Comparison of ENCODE assay signal across 17 mouse cellular contexts in the genomic region with DNA sequence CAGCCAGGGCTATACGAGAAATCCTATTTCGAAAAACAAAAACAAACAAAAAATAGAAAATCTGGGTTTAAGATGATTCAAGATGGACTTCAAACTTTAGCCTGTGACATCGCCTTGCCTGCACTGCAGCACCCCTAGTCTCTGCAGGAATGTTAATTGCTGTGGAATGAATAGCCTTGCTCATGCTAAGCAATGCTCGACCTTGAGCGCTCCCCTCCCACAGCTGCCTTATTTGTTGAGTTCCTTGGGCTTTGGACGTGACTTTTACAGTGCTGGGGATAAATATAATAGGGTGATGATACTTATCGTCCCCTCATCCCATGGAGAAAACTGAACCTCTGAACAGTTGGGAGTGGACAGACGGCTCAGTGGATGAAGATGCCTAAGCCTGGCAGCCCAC. TPM values are rescaled to one million over a fixed set of nuclear protein-coding genes. Genes with fewer than 3 reads are reported as not detected.
DNase-seq lines count a peak whose midpoint lies in the region; ATAC-seq lines count a peak whose summit lies in the region.
"Had no signal": no experiment of that assay in that cellular context is flagged by ENCODE, and none has a peak within 500 bp of the region (broad histone marks: within the 10 kb centered on the region; RNA-seq: fewer than 3 reads in every experiment).

No protein-coding gene starts in this region.

- H3K9ac ChIP-seq in heart, embryonic 14.5 days (ENCODE audit: low read length): no peak overlapping the region
- H3K9ac ChIP-seq in kidney, embryonic 15.5 days: no peak overlapping the region
- no peak overlapping the region for H3K9ac ChIP-seq in intestine, embryonic 14.5 days (ENCODE audit: low read length)
- H3K9ac ChIP-seq: liver, embryonic 14.5 days; lung, embryonic 15.5 days; neural tube, embryonic 12.5 days had no signal

- H3K4me3 ChIP-seq in heart, embryonic 14.5 days (ENCODE audit: control insufficient read depth in 1 of 2, insufficient read depth in 1 of 2, low read depth in 1 of 2, low read length in 2 of 2): no peak overlapping the region
- no peak overlapping the region for H3K4me3 ChIP-seq in kidney, embryonic 15.5 days (replicated peaks)
- no peak overlapping the region for H3K4me3 ChIP-seq in intestine, embryonic 14.5 days (ENCODE audit: low read depth, low read length)
- H3K4me3 ChIP-seq: forebrain, embryonic 10.5 days; lung, embryonic 15.5 days; neural tube, embryonic 12.5 days had no signal

- WGBS in heart, embryonic 14.5 days: 63% methylated on average over 8 of the region's 8 CpGs
- WGBS in kidney, embryonic 15.5 days: 82% methylated on average over 8 of the region's 8 CpGs
- 77% methylated on average over 8 of the region's 8 CpGs for WGBS in intestine, embryonic 14.5 days

- H3K36me3 ChIP-seq in heart, embryonic 14.5 days (ENCODE audit: control insufficient read depth, insufficient read depth, low read length): peaks cover 89% of the 10 kb centered on the region
- H3K36me3 ChIP-seq in kidney, embryonic 15.5 days: peaks cover 88% of the 10 kb centered on the region
- H3K36me3 ChIP-seq in intestine, embryonic 14.5 days (ENCODE audit: control insufficient read depth, insufficient read depth, low read length): peaks cover 79% of the 10 kb centered on the region

- H3K27me3 ChIP-seq in heart, embryonic 14.5 days (ENCODE audit: control insufficient read depth, insufficient read depth, low read length): no peaks in the 10 kb centered on the region
- H3K27me3 ChIP-seq in kidney, embryonic 15.5 days: no peaks in the 10 kb centered on the region
- no peaks in the 10 kb centered on the region for H3K27me3 ChIP-seq in intestine, embryonic 14.5 days (replicated peaks; ENCODE audit: control insufficient read depth, insufficient read depth, low read length)
- H3K27me3 ChIP-seq: lung, embryonic 15.5 days; neural tube, embryonic 12.5 days; Patski had no signal

- no peak overlapping the region for H3K4me2 ChIP-seq in heart, embryonic 14.5 days (ENCODE audit: low read length)
- H3K4me2 ChIP-seq in kidney, embryonic 15.5 days: no peak overlapping the region
- no peak overlapping the region for H3K4me2 ChIP-seq in intestine, embryonic 14.5 days (ENCODE audit: low read length)
- H3K4me2 ChIP-seq: lung, embryonic 15.5 days; midbrain, embryonic 11.5 days; neural tube, embryonic 12.5 days had no signal

- no peak for ATAC-seq in heart, embryonic 14.5 days (ENCODE audit: insufficient number of reproducible peaks, insufficient read depth, low FRiP score, low read depth)
- no peak for ATAC-seq in kidney, embryonic 15.5 days (replicated peaks; ENCODE audit: low FRiP score)
- ATAC-seq in intestine, embryonic 14.5 days (replicated peaks; ENCODE audit: low FRiP score, low TSS enrichment, low read depth): 0 out of 2 replicates have a peak, but pooled peaks have one; percentile 18
- ATAC-seq: hindbrain, embryonic 16.5 days; Patski had no signal

- no peaks in the 10 kb centered on the region for H3K9me3 ChIP-seq in heart, embryonic 14.5 days (ENCODE audit: control insufficient read depth, low read length)
- no peaks in the 10 kb centered on the region for H3K9me3 ChIP-seq in kidney, embryonic 15.5 days (replicated peaks)
- no peaks in the 10 kb centered on the region for H3K9me3 ChIP-seq in intestine, embryonic 14.5 days (ENCODE audit: control insufficient read depth, low read length)
- H3K9me3 ChIP-seq: forebrain, embryonic 10.5 days; lung, embryonic 15.5 days; neural tube, embryonic 12.5 days had no signal

- no peak for DNase-seq in heart, adult 18-20 months
- DNase-seq in kidney, adult 9 months: peak; percentile 58
- no peak for DNase-seq in intestine, embryonic 14.5 days (ENCODE audit: low spot score)
- DNase-seq in kidney, postnatal 36 days: peak; percentile 41 to 63
- DNase-seq in lung, postnatal 36 days: no peak
- DNase-seq: cerebellum, adult 8-10 months; thymus, postnatal 36 days had no signal

- peaks cover 0 to 3% of the 10 kb centered on the region in 2 experiments; a peak in 1 of 4 replicates for H3K4me1 ChIP-seq in heart, embryonic 14.5 days (ENCODE audit: control insufficient read depth in 2 of 2, insufficient read depth in 2 of 2, low read length in 2 of 2)
- H3K4me1 ChIP-seq in kidney, embryonic 15.5 days: no peaks in the 10 kb centered on the region; the same call in 1 of the 2 replicates
- no peaks in the 10 kb centered on the region for H3K4me1 ChIP-seq in intestine, embryonic 14.5 days (replicated peaks; ENCODE audit: control insufficient read depth, insufficient read depth, low read length)
- H3K4me1 ChIP-seq: forebrain, embryonic 10.5 days; lung, embryonic 15.5 days; neural tube, embryonic 12.5 days had no signal

- H3K27ac ChIP-seq in heart, embryonic 14.5 days (replicated peaks in 1 of 2; ENCODE audit: control insufficient read depth in 1 of 2, insufficient read depth in 1 of 2, low read depth in 2 of 2, low read length in 2 of 2): peak overlapping the region; percentile 43 to 52; a peak in 3 of 4 replicates
- no peak overlapping the region for H3K27ac ChIP-seq in kidney, embryonic 15.5 days
- H3K27ac ChIP-seq in intestine, embryonic 14.5 days (ENCODE audit: low read depth): no peak overlapping the region
- H3K27ac ChIP-seq: forebrain, embryonic 10.5 days; liver, embryonic 14.5 days; lung, embryonic 15.5 days; neural tube, embryonic 12.5 days had no signal

RNA-seq across cellular contexts. Expression of gene Rab42, which starts 12.5 kb away (rescaled TPM):
- 1.2 and 1.4 TPM in 2 replicates for polyA plus RNA-seq in heart, embryonic 14.5 days (2014; fragmentation: Nextera tagmentation; extraction: Ambion mirVana)
- total RNA-seq in heart, adult 18-20 months (2021): 1 to 10 TPM in 1 of 2 experiments, under 1 TPM in 1; 0.84 to 1.2 TPM
- polyA plus RNA-seq in kidney, embryonic 15.5 days (2015; fragmentation: Nextera tagmentation; extraction: Ambion mirVana): 3.3 and 3.5 TPM in 2 replicates
- polyA plus RNA-seq in intestine, embryonic 14.5 days (2014; fragmentation: Nextera tagmentation; extraction: Ambion mirVana): 1.6 and 1.7 TPM in 2 replicates
- total RNA-seq: hematopoietic stem cell, adult 5-6 weeks had no signal
- polyA plus RNA-seq: Patski had no signal

RNA-seq across cellular contexts. Expression of gene Trnau1ap, which starts 13.6 kb away (rescaled TPM):
- polyA plus RNA-seq in heart, embryonic 14.5 days (2014; fragmentation: Nextera tagmentation; extraction: Ambion mirVana): 74.0 and 80.6 TPM in 2 replicates
- total RNA-seq in heart, adult 18-20 months (2021): 10 to 100 TPM; 20.3 to 22.3 TPM
- polyA plus RNA-seq in kidney, embryonic 15.5 days (2015; fragmentation: Nextera tagmentation; extraction: Ambion mirVana): 73.6 and 80.5 TPM in 2 replicates
- polyA plus RNA-seq in intestine, embryonic 14.5 days (2014; fragmentation: Nextera tagmentation; extraction: Ambion mirVana): 72.8 and 75.4 TPM in 2 replicates

RNA-seq across cellular contexts. Expression of gene Rcc1, which starts 37.7 kb away (rescaled TPM):
- polyA plus RNA-seq in heart, embryonic 14.5 days (2014; fragmentation: Nextera tagmentation; extraction: Ambion mirVana): 18.9 and 21.1 TPM in 2 replicates
- total RNA-seq in heart, adult 18-20 months (2021): 1 to 10 TPM; 6.4 to 7.5 TPM
- 88.9 and 92.7 TPM in 2 replicates for polyA plus RNA-seq in kidney, embryonic 15.5 days (2015; fragmentation: Nextera tagmentation; extraction: Ambion mirVana)
- 65.7 and 66.6 TPM in 2 replicates for polyA plus RNA-seq in intestine, embryonic 14.5 days (2014; fragmentation: Nextera tagmentation; extraction: Ambion mirVana)

RNA-seq across cellular contexts. Expression of gene Taf12, which starts 41.5 kb away (rescaled TPM):
- polyA plus RNA-seq in heart, embryonic 14.5 days (2014; fragmentation: Nextera tagmentation; extraction: Ambion mirVana): 29.4 and 30.9 TPM in 2 replicates
- total RNA-seq in heart, adult 18-20 months (2021): 10 to 100 TPM; 31.7 to 32.9 TPM
- 47.7 and 48.3 TPM in 2 replicates for polyA plus RNA-seq in kidney, embryonic 15.5 days (2015; fragmentation: Nextera tagmentation; extraction: Ambion mirVana)
- 36.8 and 43.6 TPM in 2 replicates for polyA plus RNA-seq in intestine, embryonic 14.5 days (2014; fragmentation: Nextera tagmentation; extraction: Ambion mirVana)

RNA-seq across cellular contexts. Expression of gene Gmeb1, which starts 54.3 kb away (rescaled TPM):
- 25.8 and 27.5 TPM in 2 replicates for polyA plus RNA-seq in heart, embryonic 14.5 days (2014; fragmentation: Nextera tagmentation; extraction: Ambion mirVana)
- 1 to 10 TPM; 9.1 to 9.4 TPM for total RNA-seq in heart, adult 18-20 months (2021)
- 40.0 and 40.1 TPM in 2 replicates for polyA plus RNA-seq in kidney, embryonic 15.5 days (2015; fragmentation: Nextera tagmentation; extraction: Ambion mirVana)
- polyA plus RNA-seq in intestine, embryonic 14.5 days (2014; fragmentation: Nextera tagmentation; extraction: Ambion mirVana): 31.6 and 36.0 TPM in 2 replicates

Comparison
In these comparisons a context has a peak if more than half of its experiments do, and no peak if none do; other contexts are left out.
1. H3K27ac ChIP-seq: peak in heart, embryonic 14.5 days (2 of 2); none in kidney, embryonic 15.5 days (single experiment) and intestine, embryonic 14.5 days (single experiment).
2. DNase-seq: peak in kidney, adult 9 months (single experiment) and kidney, postnatal 36 days (2 of 2); none in heart, adult 18-20 months (0 of 2), intestine, embryonic 14.5 days (single experiment) and lung, postnatal 36 days (single experiment).